Mouse (Mus musculus): ENCODE data around the gene Bad.
A peak's percentile ranks its signal among the peaks of the same experiment; 100 is the strongest.

Gene Bad

GRCm38 (mm10) chr19:6968491-6969271 is 27.0 kb downstream of the Bad start:
- no peak for DNase-seq (ENCODE audit: low spot score in 2 of 2)

- no peak for DNase-seq (ENCODE audit: low spot score in 2 of 2)
Measured at GRCm38 (mm10) chr19:6969291-6969664, 27.6 kb downstream of the Bad start.

DNA sequence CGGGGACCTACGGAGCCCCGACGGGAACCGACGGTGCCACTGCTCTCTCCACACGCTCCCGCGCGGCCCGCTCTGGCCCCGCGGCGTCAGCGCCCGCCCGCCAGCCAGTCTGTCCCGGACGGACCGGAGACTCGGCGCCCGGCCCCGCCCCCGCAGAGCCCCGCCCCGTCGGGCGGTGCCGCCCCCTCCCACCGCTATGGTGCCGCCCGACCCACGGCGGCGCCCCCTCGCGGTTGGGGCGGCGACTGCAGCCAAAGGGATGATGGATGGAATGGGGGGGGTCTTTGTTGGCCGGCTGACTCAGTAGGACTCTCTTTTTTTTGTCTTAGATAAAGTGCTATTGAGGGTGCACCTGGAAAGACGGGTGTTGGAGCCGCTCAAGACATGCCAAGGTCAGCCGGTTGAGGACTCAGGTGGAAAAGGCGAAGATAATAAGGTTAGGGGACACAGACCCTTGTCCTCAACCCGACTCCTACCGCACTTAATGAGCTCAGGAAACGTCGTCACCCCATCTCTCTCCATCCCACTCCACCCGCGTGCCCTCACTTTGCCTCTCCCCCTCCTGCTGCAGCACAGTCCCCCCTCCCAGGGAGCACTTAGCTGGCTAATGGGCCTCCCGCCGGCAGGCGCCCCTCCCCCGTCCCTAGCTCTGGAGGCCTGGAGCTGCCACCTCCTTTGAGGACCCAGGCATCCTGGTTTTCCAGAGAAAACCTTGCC is 28.2 kb downstream of the Bad start:
- no peak for DNase-seq (ENCODE audit: low spot score in 2 of 2)

DNA sequence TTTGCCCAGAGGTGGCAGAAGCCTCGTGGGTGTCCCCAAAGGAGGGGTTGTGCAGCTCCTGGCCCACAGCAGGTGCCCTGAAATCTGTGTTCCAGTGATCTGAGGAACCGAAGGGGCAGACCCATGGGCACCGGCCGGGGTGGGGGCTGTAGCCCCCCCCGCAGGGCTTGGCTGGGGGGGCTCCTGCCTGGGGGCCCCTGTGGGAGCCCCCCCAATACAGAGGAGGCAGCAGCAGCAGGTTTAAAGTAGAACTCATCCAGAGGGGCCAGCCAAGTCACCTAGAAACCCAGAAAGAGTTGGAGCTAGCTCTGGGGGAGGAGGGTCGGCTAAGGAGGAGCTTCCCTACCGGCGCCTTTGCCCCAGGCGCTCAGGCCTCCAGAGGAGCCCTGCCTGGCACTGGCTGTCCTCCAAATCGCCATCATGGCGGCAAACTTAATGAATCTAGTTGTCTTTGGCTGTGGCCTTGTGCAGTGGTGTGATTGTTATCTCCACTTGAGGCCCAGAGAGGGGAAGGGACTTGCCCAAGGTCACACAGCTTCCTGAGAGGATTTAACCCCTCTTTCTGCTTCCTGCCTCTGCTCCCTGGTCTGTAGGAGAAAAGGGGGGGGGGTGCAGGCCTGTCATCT is 28.9 kb downstream of the Bad start:
- DNase-seq (ENCODE audit: low spot score in 2 of 2), result no peak

DNA sequence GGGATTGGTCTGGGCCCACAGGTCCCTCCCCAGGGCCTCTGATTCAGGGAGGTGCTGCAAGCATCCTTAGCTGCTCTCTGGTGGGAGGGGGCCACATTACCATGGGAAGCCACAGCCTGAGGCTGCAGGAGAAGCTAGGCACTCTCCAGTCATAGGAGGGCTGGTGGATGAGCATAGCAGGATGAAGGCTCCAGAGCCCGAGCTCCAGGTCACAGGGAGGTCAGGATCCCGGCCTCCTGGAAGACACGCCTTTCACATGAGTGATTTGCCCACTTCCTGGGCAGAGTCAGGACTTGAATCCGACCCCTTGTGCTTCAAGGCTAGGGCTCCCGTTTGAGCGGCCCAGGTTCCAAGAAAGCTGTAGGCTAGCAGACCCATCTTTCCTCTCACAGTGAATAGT is 30.0 kb downstream of the Bad start:
- no peak for DNase-seq (ENCODE audit: low spot score in 2 of 2)

DNA sequence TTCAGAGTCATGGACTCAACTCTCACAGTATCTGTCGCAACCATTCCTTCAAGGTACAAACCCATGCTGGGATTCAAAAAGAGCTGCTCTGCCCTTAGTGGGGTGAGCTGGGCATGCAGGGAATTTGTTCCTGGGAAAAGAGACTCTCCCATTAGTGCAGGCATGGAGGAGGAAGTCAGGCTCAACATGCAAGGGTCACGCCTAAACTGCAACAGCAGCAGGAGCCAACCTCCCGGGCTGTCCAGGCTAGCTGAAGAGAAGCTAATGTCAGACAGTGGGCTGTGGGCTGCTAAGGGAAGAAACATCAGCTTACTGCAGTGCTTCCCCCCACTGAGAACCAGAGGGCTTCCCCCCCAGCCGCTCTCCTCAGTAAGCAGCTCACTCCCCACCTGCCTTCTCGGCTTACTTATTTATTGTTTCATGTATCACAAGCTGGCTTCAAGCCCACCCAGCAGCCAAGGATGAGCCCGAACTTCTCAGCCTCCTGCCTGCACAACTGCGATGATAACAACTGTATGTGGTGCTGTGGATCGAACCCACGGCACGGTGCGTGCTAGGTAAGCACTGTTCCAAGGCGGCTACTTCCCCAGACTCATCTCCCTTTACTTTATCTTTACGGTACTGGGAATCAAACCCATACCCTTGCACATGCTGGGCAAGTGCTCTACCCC is 30.7 kb downstream of the Bad start:
- no peak for DNase-seq (ENCODE audit: low spot score in 2 of 2)

- no peak for DNase-seq (ENCODE audit: low spot score in 2 of 2)
Measured at GRCm38 (mm10) chr19:6973581-6974190, 32.0 kb downstream of the Bad start.

DNA sequence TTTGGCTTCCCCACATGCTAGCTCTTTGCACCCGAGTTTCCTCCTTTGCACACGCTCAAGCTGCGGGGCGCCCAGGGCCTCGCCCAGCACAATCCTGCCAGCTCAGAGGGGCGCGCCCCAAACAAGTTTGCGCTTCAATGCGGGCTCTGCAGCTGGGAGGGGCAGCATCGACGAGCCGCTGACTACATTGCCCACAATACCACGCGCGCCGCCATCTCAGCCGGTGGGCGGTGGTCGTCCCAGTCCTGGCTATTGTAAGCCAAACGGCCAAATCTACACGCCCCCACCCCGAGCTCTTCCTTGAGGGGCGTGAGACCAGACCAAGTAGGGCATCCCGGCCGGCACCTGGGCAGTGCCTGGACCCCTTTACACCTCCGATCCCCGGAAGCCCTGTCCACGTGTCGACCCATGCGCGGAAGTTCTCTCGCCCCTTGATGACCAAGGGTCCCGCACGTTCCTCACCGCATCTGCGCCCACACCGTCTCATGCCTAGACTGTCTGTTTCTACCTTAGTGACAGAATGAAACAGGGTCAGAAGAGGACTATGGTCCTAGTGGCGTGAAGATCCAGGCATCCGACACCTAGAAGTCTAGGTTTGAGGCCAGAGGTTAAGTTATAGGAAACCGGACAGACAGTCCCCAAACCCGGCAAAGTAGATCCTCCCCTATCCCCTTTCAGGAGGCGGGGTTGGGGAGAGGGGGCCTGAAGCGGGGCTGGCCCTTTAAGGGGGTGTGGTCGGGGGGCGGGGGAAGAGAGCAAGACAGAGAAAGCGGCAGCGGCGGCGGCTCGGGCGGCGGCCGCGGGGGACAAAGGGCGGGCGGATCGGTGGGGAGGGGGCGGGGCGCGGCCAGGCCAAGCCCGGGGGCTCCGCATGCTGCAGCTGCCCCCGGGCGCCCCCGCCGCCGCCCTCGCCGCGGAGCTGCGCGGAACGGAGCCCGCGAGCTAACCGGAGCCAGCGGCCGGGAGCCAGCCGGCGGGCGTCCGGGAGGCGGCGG is 32.8 kb downstream of the Bad start, which contains the start of gene Ppp1r14b:
TSS of gene Ppp1r14b (plus strand) at position 758 of the 995 bp plus-strand sequence.
- peak; percentile 64 to 74 for DNase-seq (ENCODE audit: low spot score in 2 of 2)

DNA sequence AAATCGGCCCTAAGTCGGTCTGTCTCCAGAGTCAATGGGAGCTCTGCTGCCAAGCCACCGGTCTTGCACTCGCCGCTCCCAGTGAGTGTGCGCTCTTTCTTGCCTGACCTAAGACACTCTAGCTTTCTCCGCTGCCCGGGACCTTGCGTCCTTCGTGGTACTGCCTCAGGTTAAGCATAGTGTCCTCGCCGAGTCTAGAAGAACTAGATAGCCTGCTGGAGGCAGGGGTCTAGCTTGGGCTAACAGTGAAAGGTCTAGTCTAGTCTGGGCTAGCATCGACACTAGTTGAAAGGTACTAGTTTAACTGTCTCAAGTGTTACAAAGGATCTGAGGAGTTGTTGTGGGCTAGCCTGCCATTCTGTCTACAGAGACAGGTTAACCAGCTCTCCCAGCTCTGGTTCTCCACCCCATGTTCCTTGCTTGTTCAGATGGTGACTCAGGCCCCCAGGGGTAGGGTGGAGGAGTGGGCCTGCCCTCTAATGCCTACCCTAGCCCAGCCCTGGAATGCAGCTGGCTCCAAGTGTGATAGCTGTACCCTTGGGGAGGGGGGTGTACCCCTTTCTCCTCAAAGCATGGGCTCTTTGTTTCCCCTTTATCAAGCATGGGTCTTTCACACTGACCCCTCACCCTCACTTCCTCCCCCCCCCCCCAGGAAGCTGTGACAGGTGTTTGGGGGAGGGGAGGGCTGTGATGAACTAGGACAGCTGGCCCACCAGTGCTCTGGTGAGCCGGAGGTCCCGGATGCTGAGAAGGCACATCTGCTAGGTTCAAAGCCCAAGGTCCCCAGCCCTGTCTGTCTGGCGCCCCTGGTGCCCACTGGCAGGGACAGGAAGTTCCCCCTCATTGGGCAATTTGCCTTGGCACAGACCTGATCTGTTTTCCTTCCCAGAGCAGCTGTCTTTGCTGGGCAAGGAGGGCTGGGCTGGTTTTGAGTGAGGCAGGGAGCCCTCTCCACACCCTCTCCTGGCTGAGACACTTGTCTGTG is 34.2 kb downstream of the Bad start, which contains the start of gene Plcb3:
TSS of gene Plcb3 (minus strand) at position 934 of the 985 bp plus-strand sequence.
- peak; percentile 65 to 81 for DNase-seq (ENCODE audit: low spot score in 2 of 2)

GRCm38 (mm10) chr19:6977759-6978638 is 36.3 kb downstream of the Bad start:
- no peak for DNase-seq (ENCODE audit: low spot score in 2 of 2)

GRCm38 (mm10) chr19:6978639-6978974 is 36.9 kb downstream of the Bad start:
- no peak for DNase-seq (ENCODE audit: low spot score in 2 of 2)

- peak; percentile 57 to 60 for DNase-seq (ENCODE audit: low spot score in 2 of 2)
Measured at GRCm38 (mm10) chr19:6979001-6979479, 37.4 kb downstream of the Bad start.

GRCm38 (mm10) chr19:6979486-6980380 is 38.1 kb downstream of the Bad start:
- DNase-seq (ENCODE audit: low spot score in 2 of 2), result peak; percentile 99

- DNase-seq (ENCODE audit: low spot score in 2 of 2), result peak; percentile 98
Measured at GRCm38 (mm10) chr19:6980381-6981093, 38.9 kb downstream of the Bad start, which contains the start of gene Fkbp2. Gene Fkbp2, minus strand, starts transcription at chr19:6980501.

DNA sequence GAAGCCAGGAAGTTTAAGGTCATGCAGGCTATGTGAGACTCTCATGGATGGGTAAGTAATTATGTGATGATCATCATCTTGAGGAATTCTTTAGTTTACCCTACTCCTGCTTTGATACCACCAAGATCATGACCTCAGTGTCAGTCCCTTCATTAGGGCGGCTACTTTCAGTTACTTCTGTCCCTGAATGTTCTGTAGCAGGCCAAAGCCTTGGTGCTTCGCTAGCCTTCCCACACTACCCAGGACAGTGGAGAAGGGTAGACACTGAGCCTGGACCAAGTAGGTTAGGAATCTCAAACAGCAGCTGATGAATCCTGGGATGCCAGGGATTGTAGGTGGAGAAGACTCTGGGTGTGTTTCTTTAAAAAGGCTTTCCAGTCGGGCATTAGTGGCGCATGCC is 39.8 kb downstream of the Bad start:
- no peak for DNase-seq (ENCODE audit: low spot score in 2 of 2)

DNA sequence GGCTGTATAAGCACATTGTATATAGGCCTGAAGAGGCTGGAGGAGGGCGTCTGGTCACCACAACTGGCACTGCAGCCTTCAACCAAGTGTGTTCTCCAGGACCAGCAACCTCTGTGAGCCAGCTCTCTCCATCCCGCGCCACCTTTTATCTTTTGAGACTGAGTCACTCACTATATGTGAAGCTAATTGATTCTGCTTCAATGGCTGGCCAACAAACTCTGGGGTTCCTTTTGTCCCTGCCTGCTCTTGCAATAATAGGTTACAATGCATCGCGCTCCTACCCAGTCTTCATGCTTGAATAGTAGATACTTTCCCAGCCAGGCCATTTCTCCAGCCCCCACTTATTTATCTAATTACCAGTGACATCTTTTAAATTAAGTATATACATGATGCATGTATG is 42.0 kb downstream of the Bad start:
- DNase-seq (ENCODE audit: low spot score in 2 of 2), result no peak

All from frontal cortex, postnatal 14 days (tissue).